Mouse (Mus musculus): ENCODE data around the gene Rnasel.

- no peak for TF ChIP-seq CTCF (IDR thresholded peaks at IDR 0.05; ENCODE audit: extremely low read depth, insufficient read length, insufficient replicate concordance, low read depth, low read length)
- TF ChIP-seq POLR2A (IDR thresholded peaks at IDR 0.05; ENCODE audit: low read depth, low read length), result no peak
Measured at GRCm38 (mm10) chr1:153708626-153709025, 40.6 kb upstream of the Rnasel start.

All from small intestine, adult 2 months (tissue).